Mouse (Mus musculus): ENCODE measurements around the gene Idh2.
"Not testable (repeated sequence)": the region's sequence is repeated elsewhere in the genome, so short reads cannot be mapped to it uniquely, and the experiment has no call there.

Gene Idh2

DNA sequence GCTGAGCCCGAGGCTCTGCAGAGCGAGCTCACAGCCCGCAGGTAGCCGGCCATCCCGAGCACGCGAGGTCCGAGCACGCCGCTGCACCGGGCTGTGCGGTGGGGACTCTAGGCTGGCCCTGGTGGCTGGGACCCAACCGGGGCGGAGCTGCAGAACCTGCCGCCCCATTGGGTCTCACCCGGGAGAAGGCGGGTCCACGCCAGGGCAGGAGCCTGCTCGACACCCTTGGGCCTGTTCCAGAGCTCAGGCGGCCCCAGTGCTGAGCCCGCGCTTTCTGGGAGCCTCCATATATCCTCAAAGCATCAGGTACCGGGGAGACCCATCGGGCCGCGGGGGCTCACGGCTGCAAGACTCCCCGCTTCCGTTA lies at the start of gene Idh2:
TSS of gene Idh2 (minus strand) at position 169 of the 367 bp plus-strand sequence.
- DNase-seq (ENCODE audit: low spot score): peak; percentile 85

GRCm38 (mm10) chr7:80160945-80161306 lies 45.7 kb upstream of the Idh2 start:
- no peak for DNase-seq (ENCODE audit: low spot score)

DNA sequence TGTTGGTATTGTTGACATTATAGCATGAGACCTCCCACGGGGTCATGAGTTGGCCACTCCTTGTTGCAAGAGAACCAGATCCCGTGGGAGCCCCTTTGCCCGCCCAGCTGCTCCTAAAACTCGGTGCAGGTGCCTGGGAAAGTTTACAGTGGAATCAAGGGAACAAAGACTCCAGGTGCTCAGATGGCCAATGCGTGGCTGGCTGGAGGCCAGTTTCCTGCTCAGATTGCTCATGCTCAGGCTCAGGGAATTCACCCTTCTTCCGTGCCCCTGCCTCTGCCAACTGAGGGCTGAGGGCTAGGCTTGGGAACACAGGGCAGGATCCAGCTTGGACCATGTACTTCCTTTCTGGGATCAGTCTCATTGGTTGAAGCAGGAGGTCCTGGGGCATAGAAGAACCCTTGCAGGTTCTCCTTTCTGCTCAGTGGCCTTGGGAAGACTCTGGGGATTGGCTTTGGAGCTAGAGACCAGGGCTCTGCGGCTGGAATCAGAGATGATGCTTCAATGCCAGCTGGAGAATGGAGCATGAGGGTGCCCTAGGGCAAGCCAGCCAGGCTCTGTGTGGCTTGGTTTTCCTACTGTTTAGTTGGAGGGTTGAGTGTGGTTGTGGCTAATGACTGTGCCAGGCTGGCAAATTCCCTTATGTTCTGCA lies 45.2 kb upstream of the Idh2 start:
- DNase-seq (ENCODE audit: low spot score): no peak

GRCm38 (mm10) chr7:80158496-80159268 lies 43.5 kb upstream of the Idh2 start:
- DNase-seq (ENCODE audit: low spot score): no peak

GRCm38 (mm10) chr7:80156711-80157227 lies 41.6 kb upstream of the Idh2 start:
- DNase-seq (ENCODE audit: low spot score): no peak

- no peak for DNase-seq (ENCODE audit: low spot score)
These were observed 39.5 kb upstream of the Idh2 start for GRCm38 (mm10) chr7:80154689-80155088.

- no peak for DNase-seq (ENCODE audit: low spot score)
These were observed 37.6 kb upstream of the Idh2 start for GRCm38 (mm10) chr7:80152756-80153155.

- DNase-seq (ENCODE audit: low spot score): no peak
These were observed 37.0 kb upstream of the Idh2 start for GRCm38 (mm10) chr7:80152152-80152551.

- no peak for DNase-seq (ENCODE audit: low spot score)
These were observed 34.2 kb upstream of the Idh2 start for GRCm38 (mm10) chr7:80149356-80149755.

- no peak for DNase-seq (ENCODE audit: low spot score)
These were observed 30.9 kb upstream of the Idh2 start for GRCm38 (mm10) chr7:80146077-80146476.

GRCm38 (mm10) chr7:80144695-80145094 lies 29.5 kb upstream of the Idh2 start:
- DNase-seq (ENCODE audit: low spot score): no peak

DNA sequence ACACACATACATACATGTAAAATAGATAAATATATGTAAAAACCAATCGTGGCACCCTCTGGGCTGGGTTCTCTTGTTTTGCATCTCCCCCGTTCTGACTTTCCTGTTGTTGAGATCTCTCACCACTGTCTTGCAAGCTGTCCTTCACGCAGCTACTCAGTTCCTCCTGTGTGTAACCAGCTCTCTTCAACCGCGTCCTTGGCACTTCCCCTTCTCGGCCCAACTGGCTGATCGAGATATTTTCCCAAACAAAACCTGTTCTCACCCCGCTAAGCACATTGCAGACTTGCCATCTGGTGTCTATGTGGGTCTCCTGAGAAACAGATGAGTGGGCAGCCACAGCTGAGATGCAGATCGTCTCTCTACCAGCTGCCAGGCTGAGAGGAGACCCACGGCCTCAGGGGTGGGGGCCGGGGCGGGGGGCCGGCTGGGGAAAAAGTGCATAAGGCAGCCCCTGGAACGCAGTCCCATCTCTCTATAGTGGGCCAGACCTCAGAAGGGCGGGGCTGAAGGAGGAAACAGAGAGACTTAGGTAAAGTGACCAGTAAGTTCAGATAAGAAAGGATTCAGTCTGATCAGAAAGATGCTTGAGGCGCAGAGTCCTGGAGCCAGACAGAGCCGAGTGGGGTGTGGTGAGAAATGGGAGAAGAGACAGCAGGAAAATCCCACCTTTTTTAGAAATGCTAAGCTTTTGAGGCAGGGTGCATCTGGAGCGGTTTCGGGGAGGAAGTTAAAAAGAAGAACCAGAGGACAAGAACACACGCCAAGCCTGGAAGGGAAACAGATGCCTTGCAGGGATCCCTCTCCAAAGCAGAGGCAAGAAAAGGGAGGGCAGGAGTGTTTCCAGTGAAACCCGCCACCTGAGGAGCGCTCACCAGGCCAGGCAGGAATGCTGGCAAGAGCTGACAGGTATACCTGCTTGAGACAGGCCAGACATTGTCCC lies 28.4 kb upstream of the Idh2 start:
- no peak for DNase-seq (ENCODE audit: low spot score)

DNA sequence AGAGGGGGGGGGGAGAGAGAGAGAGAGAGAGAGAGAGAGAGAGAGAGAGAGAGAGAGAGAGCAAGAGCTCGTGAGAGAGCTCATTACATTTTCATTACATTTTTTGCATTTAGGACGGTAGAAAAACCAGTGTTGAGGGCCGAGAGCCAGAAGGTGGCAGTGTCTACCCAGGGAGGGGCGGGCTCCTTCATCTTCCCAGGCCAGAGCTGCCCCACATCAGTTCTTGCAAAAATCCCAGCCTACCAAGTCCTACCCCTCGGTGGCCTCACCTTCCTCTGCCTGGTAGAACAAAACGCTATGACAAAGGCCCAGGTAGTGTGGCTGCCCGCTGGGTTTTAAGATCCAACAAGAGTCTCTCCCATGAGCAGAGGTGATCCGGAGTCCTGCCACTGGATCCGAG lies 25.6 kb upstream of the Idh2 start:
- DNase-seq (ENCODE audit: low spot score): peak; percentile 41

DNA sequence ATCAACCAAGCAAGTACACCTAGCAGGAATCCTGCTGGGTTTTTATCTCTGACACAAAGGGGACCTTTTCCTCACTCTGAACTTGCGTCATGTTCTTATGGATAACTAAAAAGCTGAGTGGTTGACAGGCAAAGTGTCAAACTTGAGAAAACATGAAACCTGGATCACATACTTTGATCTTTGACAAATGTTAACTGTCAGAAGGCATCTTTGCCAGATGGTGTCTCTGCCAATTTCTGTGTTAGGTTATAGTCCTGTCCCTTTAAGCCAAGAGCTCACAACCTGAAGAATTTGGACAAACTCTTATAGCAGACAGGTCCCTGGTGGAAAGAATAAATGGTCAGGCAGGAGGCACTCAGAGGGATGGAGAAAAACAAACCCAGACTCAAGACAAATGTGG lies 23.2 kb upstream of the Idh2 start:
- DNase-seq (ENCODE audit: low spot score): no peak

DNA sequence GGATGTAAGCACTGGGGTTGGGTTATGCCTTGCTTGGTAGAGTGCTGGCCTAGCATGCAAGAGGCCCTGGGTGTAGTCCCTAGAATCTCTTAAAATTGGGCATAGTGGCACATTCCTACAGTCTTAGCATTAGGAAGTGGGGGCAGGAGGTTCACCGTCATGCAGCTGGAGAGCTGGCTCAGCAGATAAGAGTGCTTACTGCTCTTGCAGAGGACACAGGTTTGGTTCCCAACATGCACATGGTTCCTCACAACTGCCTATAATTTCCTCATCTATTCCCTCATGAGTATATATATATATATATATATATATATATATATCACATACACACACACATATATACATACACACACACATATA lies 20.0 kb upstream of the Idh2 start:
- no peak for DNase-seq (ENCODE audit: low spot score)

DNA sequence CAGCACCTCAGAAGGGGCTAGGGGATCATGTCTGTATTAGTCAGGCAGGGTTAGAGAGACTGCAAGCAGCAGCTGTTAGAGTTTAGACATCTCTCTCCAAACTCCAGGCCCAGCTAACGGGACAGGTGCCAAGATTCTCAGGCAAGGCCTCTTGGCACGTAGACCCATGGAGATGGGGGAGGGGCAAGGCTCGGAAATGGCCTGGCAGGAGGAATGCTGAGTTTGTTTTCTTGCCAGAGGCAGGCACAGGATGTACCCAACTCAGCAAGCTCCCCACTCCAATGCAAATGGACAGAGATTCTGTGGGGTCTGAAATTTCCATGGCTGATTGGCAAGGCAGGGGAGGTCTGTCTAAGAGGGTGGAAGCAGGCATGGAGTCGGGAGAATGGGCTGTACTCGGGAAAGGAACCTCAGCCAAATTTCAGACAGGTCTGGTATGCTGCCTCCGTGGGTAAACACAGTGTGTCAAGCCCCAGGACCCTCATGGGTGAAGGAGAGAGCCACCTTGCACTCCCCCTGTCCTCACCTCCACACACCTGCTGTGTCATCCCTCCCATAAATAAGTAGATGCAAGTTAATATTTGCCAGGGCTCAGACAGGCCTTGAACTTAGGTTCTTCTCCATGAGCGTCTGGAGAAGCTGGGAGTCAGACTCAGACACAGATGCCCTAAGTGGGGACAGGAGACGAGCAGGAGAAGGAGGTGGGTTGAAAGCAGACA lies 19.4 kb upstream of the Idh2 start:
- DNase-seq (ENCODE audit: low spot score): peak; percentile 64

GRCm38 (mm10) chr7:80132541-80132940 lies 17.3 kb upstream of the Idh2 start:
- DNase-seq (ENCODE audit: low spot score): no peak

DNA sequence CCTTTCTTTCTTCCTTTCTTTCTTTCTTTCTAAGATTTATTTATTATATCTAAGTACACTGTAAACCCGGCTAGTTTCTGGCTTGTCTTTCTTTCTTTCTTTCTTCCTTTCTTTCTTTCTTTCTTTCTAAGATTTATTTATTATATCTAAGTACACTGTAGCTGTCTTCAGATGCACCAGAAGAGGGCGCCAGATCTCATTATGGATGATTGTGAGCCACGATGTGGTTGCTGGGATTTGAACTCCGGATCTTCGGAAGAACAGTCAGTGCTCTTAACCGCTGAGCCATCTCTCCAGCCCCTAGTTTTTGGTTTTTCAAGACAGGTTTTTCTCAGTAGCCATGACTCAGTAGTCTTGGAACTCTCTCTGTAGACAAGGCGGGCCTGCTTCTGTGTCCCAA lies 16.1 kb upstream of the Idh2 start:
- not testable (repeated sequence) for DNase-seq (ENCODE audit: low spot score)

GRCm38 (mm10) chr7:80130344-80131055 lies 15.3 kb upstream of the Idh2 start:
- DNase-seq (ENCODE audit: low spot score): no peak

DNA sequence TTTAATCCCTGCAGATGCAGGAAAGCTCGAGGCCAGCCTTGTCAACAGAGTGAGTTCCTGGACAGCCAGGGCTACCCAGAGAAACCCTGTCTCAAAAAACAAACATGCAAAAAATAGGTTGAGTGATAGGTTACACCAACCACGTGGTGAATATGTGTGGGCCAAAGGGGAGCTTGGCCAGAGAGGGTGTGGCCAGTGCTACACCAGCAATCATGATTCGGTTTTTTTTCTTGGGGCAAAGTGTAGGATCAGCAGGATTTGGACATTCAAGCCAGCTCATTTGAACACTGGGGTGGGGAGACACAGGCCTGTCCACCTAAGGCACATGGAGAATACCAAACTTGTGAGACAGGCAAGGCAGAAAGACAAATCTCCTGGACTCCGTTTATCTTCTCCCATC lies 14.1 kb upstream of the Idh2 start:
- DNase-seq (ENCODE audit: low spot score): no peak

DNA sequence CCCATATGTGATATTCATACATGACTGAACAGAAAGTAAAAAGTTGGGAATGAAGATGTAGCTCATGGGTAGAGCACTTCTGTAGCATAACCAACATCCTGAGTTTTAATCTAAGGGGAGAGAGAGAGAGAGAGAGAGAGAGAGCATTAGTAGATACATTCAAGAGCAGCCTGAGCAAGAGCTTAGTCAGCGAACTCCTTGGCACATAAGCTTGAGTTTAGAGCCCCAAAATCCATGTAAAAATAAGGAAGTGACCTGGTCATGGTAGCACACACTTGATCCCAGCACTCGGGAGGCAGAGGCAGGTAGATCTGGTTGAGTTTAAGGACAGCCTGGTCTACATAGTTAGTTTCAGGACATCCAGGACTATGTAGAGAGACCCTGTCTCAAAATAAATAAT lies 8.5 kb upstream of the Idh2 start:
- no peak for DNase-seq (ENCODE audit: low spot score)
